Mouse (Mus musculus) CH12.LX (cell line): ENCODE measurements around the gene Map3k11. TPM values are rescaled to one million over a fixed set of nuclear protein-coding genes. Genes with fewer than 3 reads are reported as not detected.

Experiments used
- DNase-seq: peaks from one replicate; pipeline ENCODE4 v3.0.0-alpha.2; 2013; ENCODE audit errors: extremely low read depth
- H3K27ac ChIP-seq: 2 replicates; pipeline ENCODE4 v1.5.1; 2012; ENCODE audit warnings: low read depth, mild to moderate bottlenecking, control low read depth, moderate library complexity; ENCODE audit not compliant: insufficient read depth
- H3K27me3 ChIP-seq: replicated peaks from 2 replicates; pipeline ENCODE3; 2012; ENCODE audit warnings: inconsistent platforms
- H3K36me3 ChIP-seq, 2 experiments: replicated peaks in 1 of 2; 2 replicates each; pipeline versions ENCODE3 to v1.6.1; 2012; ENCODE audit warnings: inconsistent platforms in 1 of 2, low read length in 1 of 2, mild to moderate bottlenecking in 1 of 2, mixed read lengths in 1 of 2, moderate library complexity in 1 of 2; ENCODE audit not compliant: control insufficient read depth in 1 of 2, insufficient read depth in 1 of 2
- H3K4me1 ChIP-seq, 2 experiments: 2 replicates each; pipeline ENCODE4 v1.6.1; 2012; ENCODE audit warnings: inconsistent platforms in 1 of 2, moderate library complexity in 1 of 2; ENCODE audit not compliant: insufficient read depth in 2 of 2, control insufficient read depth in 1 of 2
- H3K4me2 ChIP-seq: 2 replicates; pipeline ENCODE4 v1.6.1; 2012; ENCODE audit warnings: low read depth, mild to moderate bottlenecking, control low read depth; ENCODE audit not compliant: poor library complexity, insufficient read depth, severe bottlenecking
- H3K4me3 ChIP-seq, 3 experiments: fragments of 150-350 bp in 1 of 3; sonication (generic) in 1 of 3; replicated peaks in 1 of 3; 2 replicates each; pipeline versions ENCODE3 to v1.5.1; 2011 to 2012; ENCODE audit warnings: low read depth in 2 of 3, low read length in 2 of 3, mild to moderate bottlenecking in 2 of 3, moderate library complexity in 2 of 3, control low read depth in 1 of 3, improper control_type of control experiment in 1 of 3, inconsistent platforms in 1 of 3, mixed read lengths in 1 of 3; ENCODE audit not compliant: poor library complexity in 1 of 3
- H3K79me2 ChIP-seq: replicated peaks from 2 replicates; pipeline ENCODE4 v1.6.1; 2012; ENCODE audit warnings: mild to moderate bottlenecking, moderate library complexity; ENCODE audit not compliant: control insufficient read depth, poor library complexity, insufficient read depth, severe bottlenecking; ENCODE audit errors: extremely low read depth
- H3K9ac ChIP-seq: 2 replicates; pipeline ENCODE4 v1.6.1; 2012; ENCODE audit warnings: low read depth, mild to moderate bottlenecking, control low read depth, moderate library complexity; ENCODE audit not compliant: insufficient read depth
- H3K9me3 ChIP-seq: replicated peaks from 2 replicates; pipeline ENCODE3; 2012; ENCODE audit warnings: low read length, inconsistent platforms, mixed read lengths
- BHLHE40 ChIP-seq: IDR thresholded peaks from 2 replicates; pipeline ENCODE4 v1.6.1; 2011; ENCODE audit warnings: mild to moderate bottlenecking, low read depth, low read length, improper control_type of control experiment
- CHD1 ChIP-seq: IDR thresholded peaks from 2 replicates; pipeline ENCODE4 v1.6.1; 2012; ENCODE audit warnings: low read depth, low read length, improper control_type of control experiment, inconsistent platforms
- CHD2 ChIP-seq: IDR thresholded peaks from 2 replicates; pipeline ENCODE4 v1.6.1; 2011; ENCODE audit warnings: low read length, improper control_type of control experiment
- CTCF ChIP-seq, 2 experiments: IDR thresholded peaks in 1 of 2; conservative IDR thresholded peaks in 1 of 2; 2 replicates each; pipeline ENCODE4 v1.5.1; 2011 to 2012; ENCODE audit warnings: low read depth in 2 of 2, low read length in 2 of 2, improper control_type of control experiment in 1 of 2, inconsistent platforms in 1 of 2, mild to moderate bottlenecking in 1 of 2, moderate library complexity in 1 of 2
- E2F4 ChIP-seq: IDR thresholded peaks from 2 replicates; pipeline ENCODE4 v1.6.1; 2011; ENCODE audit warnings: low read depth, low read length, improper control_type of control experiment; ENCODE audit not compliant: insufficient replicate concordance
- ELF1 ChIP-seq: IDR thresholded peaks from 2 replicates; pipeline ENCODE4 v1.6.1; 2014; ENCODE audit warnings: low read depth, mild to moderate bottlenecking, inconsistent platforms, low read length, improper control_type of control experiment
- EP300 ChIP-seq: IDR thresholded peaks from 2 replicates; pipeline ENCODE4 v1.6.1; 2011; ENCODE audit warnings: low read length, improper control_type of control experiment
- ETS1 ChIP-seq: conservative IDR thresholded peaks from 2 replicates; pipeline ENCODE4 v1.6.1; 2012; ENCODE audit warnings: low read depth, mild to moderate bottlenecking, inconsistent platforms, low read length, improper control_type of control experiment, moderate library complexity
- GABPA ChIP-seq: IDR thresholded peaks from 2 replicates; pipeline ENCODE4 v1.6.1; 2012; ENCODE audit warnings: low read depth, low read length, improper control_type of control experiment, inconsistent platforms; ENCODE audit not compliant: insufficient replicate concordance
- HCFC1 ChIP-seq: IDR thresholded peaks from 2 replicates; pipeline ENCODE4 v1.6.1; 2012; ENCODE audit warnings: low read depth, mild to moderate bottlenecking, inconsistent platforms, low read length, improper control_type of control experiment
- IRF4 ChIP-seq: IDR thresholded peaks from 2 replicates; pipeline ENCODE4 v1.6.1; 2014; ENCODE audit warnings: low read depth, mild to moderate bottlenecking, inconsistent platforms, low read length, improper control_type of control experiment
- JUND ChIP-seq: conservative IDR thresholded peaks from 2 replicates; pipeline ENCODE4 v1.6.1; 2011; ENCODE audit warnings: low read depth, low read length, improper control_type of control experiment
- KAT2A ChIP-seq: IDR thresholded peaks from 2 replicates; pipeline ENCODE4 v1.6.1; 2012; ENCODE audit warnings: low read length, improper control_type of control experiment, inconsistent platforms; ENCODE audit not compliant: insufficient replicate concordance
- MAFK ChIP-seq: IDR thresholded peaks from 2 replicates; pipeline ENCODE4 v1.6.1; 2011; ENCODE audit warnings: low read length, improper control_type of control experiment; ENCODE audit not compliant: insufficient replicate concordance
- MAX ChIP-seq: IDR thresholded peaks from 2 replicates; pipeline ENCODE4 v1.6.1; 2011; ENCODE audit warnings: low read length, improper control_type of control experiment
- MEF2A ChIP-seq: IDR thresholded peaks from 2 replicates; pipeline ENCODE4 v1.6.1; 2014; ENCODE audit warnings: low read depth, mild to moderate bottlenecking, inconsistent platforms, low read length, improper control_type of control experiment, borderline replicate concordance
- MXI1 ChIP-seq: IDR thresholded peaks from 2 replicates; pipeline ENCODE4 v1.6.1; 2011; ENCODE audit warnings: mild to moderate bottlenecking, low read depth, low read length, improper control_type of control experiment
- MYC ChIP-seq: IDR thresholded peaks from 2 replicates; pipeline ENCODE4 v1.6.1; 2011; ENCODE audit warnings: low read depth, mild to moderate bottlenecking, improper control_type of control experiment, low read length
- NELFE ChIP-seq: IDR thresholded peaks from 2 replicates; pipeline ENCODE4 v1.6.1; 2011; ENCODE audit warnings: low read depth, low read length, improper control_type of control experiment
- NRF1 ChIP-seq: IDR thresholded peaks from 2 replicates; pipeline ENCODE4 v1.6.1; 2014; ENCODE audit warnings: low read depth, mild to moderate bottlenecking, inconsistent platforms, low read length, improper control_type of control experiment, moderate library complexity
- PAX5 ChIP-seq: IDR thresholded peaks from 2 replicates; pipeline ENCODE4 v1.6.1; 2012; ENCODE audit warnings: low read length, inconsistent platforms, mixed read lengths
- POLR2A ChIP-seq: IDR thresholded peaks from 2 replicates; pipeline ENCODE4 v1.6.1; 2011; ENCODE audit warnings: low read depth, mild to moderate bottlenecking, improper control_type of control experiment, low read length
- POLR2AphosphoS2 ChIP-seq: IDR thresholded peaks from 2 replicates; pipeline ENCODE4 v1.6.1; 2011; ENCODE audit warnings: low read depth, low read length, improper control_type of control experiment
- RAD21 ChIP-seq: IDR thresholded peaks from 2 replicates; pipeline ENCODE4 v1.6.1; 2011; ENCODE audit warnings: low read depth, mild to moderate bottlenecking, low read length, improper control_type of control experiment, moderate library complexity
- RCOR1 ChIP-seq: conservative IDR thresholded peaks from 2 replicates; pipeline ENCODE4 v1.6.1; 2012; ENCODE audit warnings: low read depth, mild to moderate bottlenecking, inconsistent platforms, low read length, improper control_type of control experiment
- SIN3A ChIP-seq: IDR thresholded peaks from 2 replicates; pipeline ENCODE4 v1.6.1; 2012; ENCODE audit warnings: low read length, improper control_type of control experiment, inconsistent platforms
- SMC3 ChIP-seq: IDR thresholded peaks from 2 replicates; pipeline ENCODE4 v1.6.1; 2011; ENCODE audit warnings: low read depth, low read length, improper control_type of control experiment
- TBP ChIP-seq: conservative IDR thresholded peaks from 2 replicates; pipeline ENCODE4 v1.6.1; 2011; ENCODE audit warnings: low read depth, low read length, improper control_type of control experiment
- USF1 ChIP-seq: IDR thresholded peaks from 2 replicates; pipeline ENCODE4 v1.6.1; 2014; ENCODE audit warnings: low read depth, mild to moderate bottlenecking, inconsistent platforms, low read length, improper control_type of control experiment
- USF2 ChIP-seq: conservative IDR thresholded peaks from 2 replicates; pipeline ENCODE4 v1.6.1; 2011; ENCODE audit warnings: low read depth, low read length, improper control_type of control experiment
- ZC3H11A ChIP-seq: IDR thresholded peaks from 2 replicates; pipeline ENCODE4 v1.6.1; 2012; ENCODE audit warnings: low read depth, mild to moderate bottlenecking, inconsistent platforms, low read length, improper control_type of control experiment
- ZKSCAN1 ChIP-seq: IDR thresholded peaks from 2 replicates; pipeline ENCODE4 v1.6.1; 2012; ENCODE audit warnings: low read depth, inconsistent platforms, low read length, improper control_type of control experiment, borderline replicate concordance
- ZNF384 ChIP-seq: IDR thresholded peaks from 2 replicates; pipeline ENCODE4 v1.6.1; 2012; ENCODE audit warnings: low read depth, low read length, improper control_type of control experiment, inconsistent platforms
- dilution Hi-C: fragments of 300-500 bp; cut with MboI; formaldehyde crosslinking; loops from 2 replicates; pipeline ENCODE4 v1.14.3; 2020; ENCODE audit warnings: low sequenced_read_pairs; ENCODE audit not compliant: extremely low pct_unique_long_range_greater_than_20kb, extremely low pct_ligation_motif_present
- in situ Hi-C: fragments of 300-500 bp; cut with MboI; formaldehyde crosslinking; loops from 3 replicates; pipeline ENCODE4 v1.14.3; 2019; ENCODE audit warnings: low sequenced_read_pairs, low pct_ligation_motif_present, low pct_unique_long_range_greater_than_20kb, mixed read lengths
- polyA plus RNA-seq: library from polyadenylated mRNA; unstranded; fragments of >175 nt; gene quantifications from 2 replicates; pipeline ENCODE4 v1.2.1, GENCODE M21; 2012; ENCODE audit warnings: low read depth; ENCODE audit not compliant: insufficient read length
- total RNA-seq, 2 experiments: library from RNA; depleted of rRNA; stranded (reverse); fragments of 300-350 nt in 1 of 2; fragments of >200 nt in 1 of 2; gene quantifications; 2 replicates each; pipeline ENCODE4 v1.2.3; 2012 to 2014

Gene Map3k11
- total and polyA plus RNA-seq, 3 experiments = 6.0 to 16.0 (median 13.5) TPM

- Histone ChIP-seq H3K79me2 (peaks cover 35% of the 10 kb centered on the region), H3K27ac (peak overlapping the region; percentile 79), H3K9ac (peak overlapping the region; percentile 98), H3K27me3 (no peaks in the 10 kb centered on the region), H3K9me3 (no peaks in the 10 kb centered on the region), H3K4me2 (peak overlapping the region; percentile 92), H3K36me3 (peaks cover 48 to 67% of the 10 kb centered on the region in 2 experiments), H3K4me1 (peaks cover 23 to 35% of the 10 kb centered on the region in 2 experiments), H3K4me3 (peak overlapping the region; percentile 81 to 95 (median 83))
- in situ Hi-C loops (no loop called here), dilution Hi-C loops (no loop called here)
- TF ChIP-seq USF2 (no peak), TBP (no peak), POLR2AphosphoS2 (no peak), E2F4 (no peak), CHD2 (no peak), NELFE (no peak), CHD1 (no peak), ETS1 (no peak), MXI1 (no peak), USF1 (no peak), GABPA (no peak), BHLHE40 (no peak), SMC3 (no peak), RCOR1 (no peak), NRF1 (no peak), MAX (no peak)
- no peak for DNase-seq
These were observed 804 bp upstream of the Map3k11 start for GRCm38 (mm10) chr19:5687738-5688137.

DNA sequence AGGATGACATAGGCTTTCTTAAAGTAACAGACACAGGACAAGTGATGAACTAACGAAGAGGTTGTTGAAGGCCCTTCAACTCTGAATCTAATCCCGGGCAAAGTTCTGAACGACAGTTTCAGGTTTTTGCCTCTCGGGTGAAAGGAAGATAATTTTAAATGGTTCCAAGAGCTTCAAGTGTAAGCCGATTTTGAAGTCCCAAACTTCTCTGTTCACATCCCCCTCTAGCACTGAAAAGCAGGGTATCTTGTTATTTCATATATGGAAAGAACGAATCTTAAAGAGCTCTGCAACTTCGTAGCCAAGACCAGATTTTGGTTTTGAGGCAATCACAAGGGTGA lies 516 bp downstream of the Map3k11 start:
- dilution Hi-C loops (no loop called here), in situ Hi-C loops (no loop called here)
- peak overlapping the region; percentile 62 for H3K9ac ChIP-seq
- no peaks in the 10 kb centered on the region for H3K9me3 ChIP-seq
- H3K27me3 ChIP-seq = no peaks in the 10 kb centered on the region
- peak overlapping the region; percentile 75 for H3K4me2 ChIP-seq
- H3K36me3 ChIP-seq = peaks cover 43 to 67% of the 10 kb centered on the region in 2 experiments
- H3K27ac ChIP-seq = peak overlapping the region; percentile 79
- peaks cover 35% of the 10 kb centered on the region for H3K79me2 ChIP-seq
- peaks cover 25 to 40% of the 10 kb centered on the region in 2 experiments for H3K4me1 ChIP-seq
- H3K4me3 ChIP-seq = peak overlapping the region; percentile 81 to 95 (median 83)
- DNase-seq = no peak
- no peak for TF ChIP-seq CHD2
- TF ChIP-seq MYC = no peak; the same call in 1 of the 2 replicates
- TF ChIP-seq ZC3H11A = no peak
- no peak for TF ChIP-seq TBP
- peak; percentile 32; the same call in 1 of the 2 replicates for TF ChIP-seq MAFK
- TF ChIP-seq IRF4 = no peak
- no peak for TF ChIP-seq RAD21
- TF ChIP-seq MAX = no peak
- no peak for TF ChIP-seq PAX5
- no peak for TF ChIP-seq USF2
- no peak; the same call in 1 of the 2 replicates for TF ChIP-seq SIN3A
- TF ChIP-seq BHLHE40 = no peak
- TF ChIP-seq POLR2A = no peak
- no peak for TF ChIP-seq ELF1
- no peak for TF ChIP-seq ZNF384
- TF ChIP-seq RCOR1 = no peak
- TF ChIP-seq ZKSCAN1 = no peak
- no peak for TF ChIP-seq GABPA
- no peak for TF ChIP-seq KAT2A
- peak; percentile 64; the same call in 1 of the 2 replicates for TF ChIP-seq JUND
- TF ChIP-seq MEF2A = peak; percentile 61; the same call in 1 of the 2 replicates
- TF ChIP-seq EP300 = peak; percentile 41
- TF ChIP-seq CTCF (conservative IDR thresholded peaks at IDR 0.05 in 1 of 2, IDR thresholded peaks at IDR 0.05 in 1 of 2; ENCODE audit: low read depth in 2 of 2, low read length in 2 of 2) = no peak
- TF ChIP-seq CHD1 = 0 out of 2 replicates have a peak, but pooled peaks have one; percentile 82
- no peak; the same call in 1 of the 2 replicates for TF ChIP-seq ETS1
- no peak for TF ChIP-seq HCFC1
